Mouse (Mus musculus): ENCODE results near the gene Itgb6.

The Itgb6 gene

GRCm38 (mm10) chr2:60722514-60722913 is at the start of gene Itgb6:
Itgb6 (minus strand) TSS chr2:60722643.
- TF ChIP-seq NANOG (IDR thresholded peaks at IDR 0.05; ENCODE audit: borderline replicate concordance, low read length) (no peak), POU5F1 (IDR thresholded peaks at IDR 0.05; ENCODE audit: borderline replicate concordance, low read length) (no peak), CTCF (conservative IDR thresholded peaks at IDR 0.05; ENCODE audit: low read length) (no peak)
- H3K4me3 ChIP-seq (replicated peaks; ENCODE audit: low read length) = no peak within 1 kb of the TSS
- no peaks in the 10 kb centered on the region for H3K36me3 ChIP-seq (ENCODE audit: insufficient read depth, low read length)
- H3K4me1 ChIP-seq (replicated peaks; ENCODE audit: low read depth, low read length) = peaks cover 5% of the 10 kb centered on the region; the same call in 1 of the 2 replicates
- H3K9me3 ChIP-seq (ENCODE audit: low read length) = no peaks in the 10 kb centered on the region
- H3K27me3 ChIP-seq (ENCODE audit: insufficient read depth, low read length) = no peaks in the 10 kb centered on the region; the same call in 1 of the 2 replicates

GRCm38 (mm10) chr2:60766420-60766819 is 44.0 kb upstream of the Itgb6 start:
- Histone ChIP-seq H3K9me3 (ENCODE audit: low read length) (no peaks in the 10 kb centered on the region), H3K4me1 (replicated peaks; ENCODE audit: low read depth, low read length) (no peaks in the 10 kb centered on the region), H3K4me3 (replicated peaks; ENCODE audit: low read length) (no peak overlapping the region), H3K36me3 (ENCODE audit: insufficient read depth, low read length) (peaks cover 35% of the 10 kb centered on the region), H3K27me3 (ENCODE audit: insufficient read depth, low read length) (no peaks in the 10 kb centered on the region)
- TF ChIP-seq NANOG (IDR thresholded peaks at IDR 0.05; ENCODE audit: borderline replicate concordance, low read length) (no peak), CTCF (conservative IDR thresholded peaks at IDR 0.05; ENCODE audit: low read length) (no peak), POU5F1 (IDR thresholded peaks at IDR 0.05; ENCODE audit: borderline replicate concordance, low read length) (no peak)

- Histone ChIP-seq H3K9me3 (ENCODE audit: low read length) (no peaks in the 10 kb centered on the region), H3K4me3 (replicated peaks; ENCODE audit: low read length) (no peak overlapping the region), H3K4me1 (replicated peaks; ENCODE audit: low read depth, low read length) (no peaks in the 10 kb centered on the region), H3K36me3 (ENCODE audit: insufficient read depth, low read length) (peaks cover 29% of the 10 kb centered on the region), H3K27me3 (ENCODE audit: insufficient read depth, low read length) (no peaks in the 10 kb centered on the region)
- TF ChIP-seq POU5F1 (IDR thresholded peaks at IDR 0.05; ENCODE audit: borderline replicate concordance, low read length) (no peak), NANOG (IDR thresholded peaks at IDR 0.05; ENCODE audit: borderline replicate concordance, low read length) (no peak), CTCF (conservative IDR thresholded peaks at IDR 0.05; ENCODE audit: low read length) (no peak)
Measured at GRCm38 (mm10) chr2:60756218-60756617, 33.8 kb upstream of the Itgb6 start.

- no peaks in the 10 kb centered on the region for H3K4me1 ChIP-seq (replicated peaks; ENCODE audit: low read depth, low read length)
- no peak overlapping the region for H3K4me3 ChIP-seq (replicated peaks; ENCODE audit: low read length)
- H3K9me3 ChIP-seq (ENCODE audit: low read length) = no peaks in the 10 kb centered on the region
- H3K27me3 ChIP-seq (ENCODE audit: insufficient read depth, low read length) = no peaks in the 10 kb centered on the region
- TF ChIP-seq CTCF (conservative IDR thresholded peaks at IDR 0.05; ENCODE audit: low read length) = no peak
- no peak for TF ChIP-seq NANOG (IDR thresholded peaks at IDR 0.05; ENCODE audit: borderline replicate concordance, low read length)
- TF ChIP-seq POU5F1 (IDR thresholded peaks at IDR 0.05; ENCODE audit: borderline replicate concordance, low read length) = no peak
- H3K36me3 ChIP-seq (ENCODE audit: insufficient read depth, low read length) = peaks cover 29% of the 10 kb centered on the region
Measured at GRCm38 (mm10) chr2:60755101-60755500, 32.7 kb upstream of the Itgb6 start.

- Histone ChIP-seq H3K9me3 (ENCODE audit: low read length) (no peaks in the 10 kb centered on the region), H3K27me3 (ENCODE audit: insufficient read depth, low read length) (no peaks in the 10 kb centered on the region), H3K4me1 (replicated peaks; ENCODE audit: low read depth, low read length) (no peaks in the 10 kb centered on the region), H3K4me3 (replicated peaks; ENCODE audit: low read length) (no peak overlapping the region), H3K36me3 (ENCODE audit: insufficient read depth, low read length) (peaks cover 26% of the 10 kb centered on the region)
- no peak for TF ChIP-seq NANOG (IDR thresholded peaks at IDR 0.05; ENCODE audit: borderline replicate concordance, low read length)
- TF ChIP-seq CTCF (conservative IDR thresholded peaks at IDR 0.05; ENCODE audit: low read length) = no peak
- TF ChIP-seq POU5F1 (IDR thresholded peaks at IDR 0.05; ENCODE audit: borderline replicate concordance, low read length) = no peak
Measured at GRCm38 (mm10) chr2:60751274-60751673, 28.8 kb upstream of the Itgb6 start.

GRCm38 (mm10) chr2:60750591-60750990 is 28.1 kb upstream of the Itgb6 start:
- no peak overlapping the region for H3K4me3 ChIP-seq (replicated peaks; ENCODE audit: low read length)
- no peaks in the 10 kb centered on the region for H3K27me3 ChIP-seq (ENCODE audit: insufficient read depth, low read length)
- H3K4me1 ChIP-seq (replicated peaks; ENCODE audit: low read depth, low read length) = no peaks in the 10 kb centered on the region
- H3K36me3 ChIP-seq (ENCODE audit: insufficient read depth, low read length) = peaks cover 20% of the 10 kb centered on the region
- no peaks in the 10 kb centered on the region for H3K9me3 ChIP-seq (ENCODE audit: low read length)
- TF ChIP-seq POU5F1 (IDR thresholded peaks at IDR 0.05; ENCODE audit: borderline replicate concordance, low read length) = no peak
- no peak for TF ChIP-seq CTCF (conservative IDR thresholded peaks at IDR 0.05; ENCODE audit: low read length)
- no peak for TF ChIP-seq NANOG (IDR thresholded peaks at IDR 0.05; ENCODE audit: borderline replicate concordance, low read length)

- Histone ChIP-seq H3K27me3 (ENCODE audit: insufficient read depth, low read length) (no peaks in the 10 kb centered on the region), H3K9me3 (ENCODE audit: low read length) (no peaks in the 10 kb centered on the region), H3K36me3 (ENCODE audit: insufficient read depth, low read length) (peaks cover 9% of the 10 kb centered on the region), H3K4me3 (replicated peaks; ENCODE audit: low read length) (no peak overlapping the region), H3K4me1 (replicated peaks; ENCODE audit: low read depth, low read length) (no peaks in the 10 kb centered on the region)
- TF ChIP-seq POU5F1 (IDR thresholded peaks at IDR 0.05; ENCODE audit: borderline replicate concordance, low read length) (no peak), NANOG (IDR thresholded peaks at IDR 0.05; ENCODE audit: borderline replicate concordance, low read length) (no peak), CTCF (conservative IDR thresholded peaks at IDR 0.05; ENCODE audit: low read length) (0 out of 2 replicates have a peak, but pooled peaks have one; percentile 16)
Measured at GRCm38 (mm10) chr2:60748585-60748984, 26.1 kb upstream of the Itgb6 start.

GRCm38 (mm10) chr2:60747590-60747989 is 25.1 kb upstream of the Itgb6 start:
- Histone ChIP-seq H3K27me3 (ENCODE audit: insufficient read depth, low read length) (no peaks in the 10 kb centered on the region), H3K4me3 (replicated peaks; ENCODE audit: low read length) (no peak overlapping the region), H3K4me1 (replicated peaks; ENCODE audit: low read depth, low read length) (no peaks in the 10 kb centered on the region), H3K36me3 (ENCODE audit: insufficient read depth, low read length) (no peaks in the 10 kb centered on the region), H3K9me3 (ENCODE audit: low read length) (no peaks in the 10 kb centered on the region)
- TF ChIP-seq POU5F1 (IDR thresholded peaks at IDR 0.05; ENCODE audit: borderline replicate concordance, low read length) (no peak), CTCF (conservative IDR thresholded peaks at IDR 0.05; ENCODE audit: low read length) (no peak), NANOG (IDR thresholded peaks at IDR 0.05; ENCODE audit: borderline replicate concordance, low read length) (no peak)

GRCm38 (mm10) chr2:60744674-60745073 is 22.2 kb upstream of the Itgb6 start:
- Histone ChIP-seq H3K9me3 (ENCODE audit: low read length) (no peaks in the 10 kb centered on the region), H3K36me3 (ENCODE audit: insufficient read depth, low read length) (no peaks in the 10 kb centered on the region), H3K4me3 (replicated peaks; ENCODE audit: low read length) (no peak overlapping the region), H3K4me1 (replicated peaks; ENCODE audit: low read depth, low read length) (peaks cover 3% of the 10 kb centered on the region; the same call in 1 of the 2 replicates), H3K27me3 (ENCODE audit: insufficient read depth, low read length) (no peaks in the 10 kb centered on the region)
- TF ChIP-seq CTCF (conservative IDR thresholded peaks at IDR 0.05; ENCODE audit: low read length) (no peak), NANOG (IDR thresholded peaks at IDR 0.05; ENCODE audit: borderline replicate concordance, low read length) (no peak), POU5F1 (IDR thresholded peaks at IDR 0.05; ENCODE audit: borderline replicate concordance, low read length) (no peak)
